In genomic region chr9:93846411-93846810, GRCm38 (mm10) we compare ENCODE assay signal across 17 mouse cellular contexts.
"Had no signal": no experiment of that assay in that cellular context is flagged by ENCODE, and none has a peak within 500 bp of the region (broad histone marks: within the 10 kb centered on the region; RNA-seq: fewer than 3 reads in every experiment).

No protein-coding gene starts in this region.

- H3K27ac ChIP-seq: layer of hippocampus, adult 2 months; liver, embryonic 13.5 days; neural tube, embryonic 12.5 days; neural tube, embryonic 15.5 days; stomach, embryonic 15.5 days had no signal

- H3K27me3 ChIP-seq: liver, embryonic 13.5 days; neural tube, embryonic 12.5 days; neural tube, embryonic 15.5 days; stomach, embryonic 15.5 days had no signal

- H3K4me1 ChIP-seq: liver, embryonic 13.5 days; neural tube, embryonic 12.5 days; neural tube, embryonic 15.5 days; stomach, embryonic 15.5 days had no signal

- H3K4me2 ChIP-seq: liver, embryonic 13.5 days; neural tube, embryonic 12.5 days; neural tube, embryonic 15.5 days; stomach, embryonic 15.5 days had no signal

- H3K4me3 ChIP-seq: layer of hippocampus, adult 2 months; liver, embryonic 13.5 days; neural tube, embryonic 12.5 days; neural tube, embryonic 15.5 days; stomach, embryonic 15.5 days had no signal

- H3K9ac ChIP-seq: liver, embryonic 13.5 days; neural tube, embryonic 12.5 days; neural tube, embryonic 15.5 days; stomach, embryonic 15.5 days had no signal

- H3K9me3 ChIP-seq: liver, embryonic 13.5 days; neural tube, embryonic 12.5 days; neural tube, embryonic 15.5 days; stomach, embryonic 15.5 days had no signal

- DNase-seq: kidney, adult 18-20 months; kidney, adult 9 months; kidney, postnatal 14 days; kidney, postnatal 4 days; layer of hippocampus, adult 9-11 months; liver, embryonic 13.5 days; lung, adult 2 months; lung, postnatal 14 days; lung, postnatal 4 days; retina, postnatal 1 day; right cerebral cortex, postnatal 25 days; spleen, adult 18-20 months; thymus, postnatal 25 days had no signal

- H3K36me3 ChIP-seq: liver, embryonic 13.5 days; neural tube, embryonic 12.5 days; neural tube, embryonic 15.5 days; stomach, embryonic 15.5 days had no signal
